In the genomic region with DNA sequence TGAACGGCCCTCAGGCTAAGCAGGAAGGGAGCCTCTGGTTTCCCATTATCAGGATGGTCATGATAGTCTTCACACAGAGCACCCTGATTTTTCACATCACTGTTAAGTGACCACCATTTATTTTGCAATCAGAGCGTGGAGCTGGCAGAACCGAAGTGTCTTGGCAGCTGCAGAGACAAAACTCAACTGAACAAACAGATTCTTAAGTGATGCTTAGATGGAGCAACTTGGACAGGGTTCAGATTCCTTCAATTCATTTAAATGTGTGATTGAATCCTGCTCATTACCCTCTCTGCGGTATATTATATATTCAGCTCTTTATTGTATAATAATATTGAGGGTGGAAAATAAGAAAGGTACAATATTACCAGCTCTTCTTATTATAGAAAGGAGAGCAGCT, we compare ENCODE assay signal across 21 mouse cellular contexts.
A peak's percentile ranks its signal among the peaks of the same experiment; 100 is the strongest.
DNase-seq lines count a peak whose midpoint lies in the region; ATAC-seq lines count a peak whose summit lies in the region.
"Had no signal": no experiment of that assay in that cellular context is flagged by ENCODE, and none has a peak within 500 bp of the region (broad histone marks: within the 10 kb centered on the region; RNA-seq: fewer than 3 reads in every experiment).

No protein-coding gene starts in this region.

- H3K9me3 ChIP-seq in forebrain, embryonic 13.5 days (replicated peaks) = no peaks in the 10 kb centered on the region
- H3K9me3 ChIP-seq in forebrain, embryonic 11.5 days (ENCODE audit: control insufficient read depth, low read length) = no peaks in the 10 kb centered on the region
- H3K9me3 ChIP-seq in lung, embryonic 16.5 days (ENCODE audit: control insufficient read depth, low read length) = no peaks in the 10 kb centered on the region
- H3K9me3 ChIP-seq: embryonic facial prominence, embryonic 10.5 days; G1E; heart, embryonic 15.5 days; hindbrain, embryonic 13.5 days had no signal

- no peaks in the 10 kb centered on the region for H3K4me1 ChIP-seq in forebrain, embryonic 13.5 days
- no peaks in the 10 kb centered on the region for H3K4me1 ChIP-seq in forebrain, embryonic 11.5 days (replicated peaks; ENCODE audit: control insufficient read depth, insufficient read depth, low read length)
- H3K4me1 ChIP-seq in lung, embryonic 16.5 days (replicated peaks; ENCODE audit: control insufficient read depth, insufficient read depth, low read length) = no peaks in the 10 kb centered on the region
- H3K4me1 ChIP-seq: embryonic facial prominence, embryonic 10.5 days; heart, embryonic 15.5 days; hindbrain, embryonic 13.5 days had no signal

- H3K9ac ChIP-seq in forebrain, embryonic 13.5 days = no peak overlapping the region
- no peak overlapping the region for H3K9ac ChIP-seq in forebrain, embryonic 11.5 days (ENCODE audit: low read length)
- H3K9ac ChIP-seq in lung, embryonic 16.5 days (ENCODE audit: low read length) = no peak overlapping the region
- H3K9ac ChIP-seq: heart, embryonic 15.5 days; hindbrain, embryonic 13.5 days had no signal

- no peak overlapping the region for H3K27ac ChIP-seq in forebrain, embryonic 13.5 days
- no peak overlapping the region for H3K27ac ChIP-seq in forebrain, embryonic 11.5 days (ENCODE audit: low read depth, low read length)
- H3K27ac ChIP-seq in lung, embryonic 16.5 days (ENCODE audit: low read length) = no peak overlapping the region
- H3K27ac ChIP-seq: embryonic facial prominence, embryonic 10.5 days; heart, adult 2 months; heart, embryonic 15.5 days; hindbrain, embryonic 13.5 days; hindbrain, postnatal 0 days had no signal

- H3K4me3 ChIP-seq in forebrain, embryonic 13.5 days = no peak overlapping the region
- no peak overlapping the region for H3K4me3 ChIP-seq in forebrain, embryonic 11.5 days (ENCODE audit: low read depth, low read length)
- H3K4me3 ChIP-seq in lung, embryonic 16.5 days (ENCODE audit: low read length) = no peak overlapping the region
- H3K4me3 ChIP-seq: embryonic facial prominence, embryonic 10.5 days; heart, adult 2 months; heart, embryonic 15.5 days; hindbrain, embryonic 13.5 days had no signal

- H3K27me3 ChIP-seq in forebrain, embryonic 13.5 days = no peaks in the 10 kb centered on the region
- H3K27me3 ChIP-seq in forebrain, embryonic 11.5 days (ENCODE audit: control insufficient read depth, insufficient read depth, low read length) = no peaks in the 10 kb centered on the region
- no peaks in the 10 kb centered on the region for H3K27me3 ChIP-seq in lung, embryonic 16.5 days (ENCODE audit: control insufficient read depth, insufficient read depth, low read depth, low read length)
- H3K27me3 ChIP-seq: heart, embryonic 15.5 days; hindbrain, embryonic 13.5 days had no signal

- H3K4me2 ChIP-seq in forebrain, embryonic 13.5 days = no peak overlapping the region
- no peak overlapping the region for H3K4me2 ChIP-seq in forebrain, embryonic 11.5 days (ENCODE audit: low read depth, low read length, severe bottlenecking)
- no peak overlapping the region for H3K4me2 ChIP-seq in lung, embryonic 16.5 days (ENCODE audit: low read depth, low read length)
- H3K4me2 ChIP-seq: heart, embryonic 11.5 days; heart, embryonic 15.5 days; hindbrain, embryonic 13.5 days had no signal

- no peak for DNase-seq in forebrain, embryonic 11.5 days (ENCODE audit: low spot score)
- DNase-seq in lung, postnatal 25 days (ENCODE audit: low spot score) = no peak
- peak; percentile 27 for DNase-seq in lung, postnatal 14 days
- DNase-seq in ovary, adult 18-20 months (ENCODE audit: low spot score) = no peak
- DNase-seq in cerebellum, adult 8-10 months = no peak
- DNase-seq: adrenal gland, postnatal 10 days; B cell, adult 2 months; cerebellum, adult 18-20 months; cerebellum, postnatal 10 days; gastrocnemius, postnatal 14 days; heart, adult 2 months; heart, postnatal 14 days had no signal

- 85% methylated on average over 4 of the region's 4 CpGs for WGBS in forebrain, embryonic 13.5 days
- 97% methylated on average over 4 of the region's 4 CpGs for WGBS in forebrain, embryonic 11.5 days
- WGBS in lung, embryonic 16.5 days = 61% methylated on average over 4 of the region's 4 CpGs

- ATAC-seq in forebrain, embryonic 13.5 days = peak; percentile 16; the same call in 1 of the 2 replicates
- no peak for ATAC-seq in forebrain, embryonic 11.5 days (replicated peaks; ENCODE audit: low FRiP score)
- ATAC-seq in lung, embryonic 16.5 days (ENCODE audit: low read depth) = peak; percentile 54; the same call in 1 of the 2 replicates
- ATAC-seq: CD4-positive, CD25-positive, alpha-beta regulatory T cell, adult 4 months; hindbrain, postnatal 0 days had no signal

- no peaks in the 10 kb centered on the region for H3K36me3 ChIP-seq in forebrain, embryonic 13.5 days (ENCODE audit: poor library complexity, severe bottlenecking)
- no peaks in the 10 kb centered on the region for H3K36me3 ChIP-seq in forebrain, embryonic 11.5 days (ENCODE audit: control insufficient read depth, insufficient read depth, low read length)
- no peaks in the 10 kb centered on the region for H3K36me3 ChIP-seq in lung, embryonic 16.5 days (ENCODE audit: control insufficient read depth, insufficient read depth, low read length)
- H3K36me3 ChIP-seq: embryonic facial prominence, embryonic 10.5 days; G1E; heart, embryonic 15.5 days; hindbrain, embryonic 13.5 days had no signal
